Mouse (Mus musculus): Measurements from ENCODE around the gene Rhbdl1.

DNA sequence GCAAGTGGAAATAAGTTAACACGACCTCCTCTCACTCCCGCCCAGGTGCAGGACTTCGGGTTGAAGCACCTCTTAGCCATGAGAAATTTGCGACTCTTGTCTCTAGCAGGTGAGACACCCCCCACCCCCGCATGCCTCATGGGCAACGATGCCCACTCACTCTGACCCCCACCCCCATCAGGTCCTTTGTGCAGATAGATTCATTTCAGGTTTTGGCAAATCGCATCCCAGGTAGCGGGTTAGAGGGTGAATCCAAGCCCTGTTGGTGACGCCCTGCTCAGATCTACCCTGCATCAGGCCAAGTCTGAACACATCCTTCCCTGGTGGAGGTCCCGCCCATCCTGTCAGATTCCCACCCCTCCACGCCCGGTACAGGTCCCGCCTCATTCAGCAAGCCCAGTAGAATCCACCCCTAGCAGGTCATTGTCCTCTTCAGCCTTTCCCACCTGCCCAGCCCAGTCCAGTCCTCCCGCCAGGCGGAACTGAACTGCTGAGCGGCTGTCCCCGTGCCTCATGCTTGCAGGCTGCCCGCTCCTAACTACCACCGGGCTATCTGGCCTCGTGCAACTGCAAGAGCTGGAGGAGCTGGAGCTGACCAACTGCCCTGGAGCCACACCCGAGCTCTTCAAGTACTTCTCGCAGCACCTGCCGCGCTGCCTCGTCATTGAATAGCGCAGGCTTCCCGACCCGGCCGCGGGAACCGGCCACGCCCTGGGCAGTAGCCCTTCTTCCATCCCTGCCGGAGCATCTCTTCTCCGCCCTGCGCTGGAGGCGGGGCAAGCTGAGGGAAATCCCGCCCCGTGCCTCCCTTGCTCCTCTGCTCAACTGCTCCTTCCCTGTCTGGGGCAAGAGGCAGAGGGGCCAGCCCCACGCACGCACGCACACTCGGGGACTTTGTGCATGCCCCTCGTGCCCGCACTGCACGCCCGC lies 18.0 kb downstream of the Rhbdl1 start:
- TF ChIP-seq CTCF (IDR thresholded peaks at IDR 0.05; ENCODE audit: low read depth, low read length) (no peak), POLR2A (IDR thresholded peaks at IDR 0.05; ENCODE audit: extremely low read depth, insufficient read depth, low read length) (no peak)

Data from liver, adult 2 months (tissue).